Mouse (Mus musculus) neural tube, embryonic 14.5 days (tissue): Measurements from ENCODE around the gene Baiap2. TPM values are rescaled to one million over a fixed set of nuclear protein-coding genes. Genes with fewer than 3 reads are reported as not detected.

ENCODE experiments used
- ATAC-seq: fragments of 200-750 bp; cut with Nextera tagmentation; 2 replicates; pipeline ENCODE4 v1.8.0; 2017; ENCODE audit warnings: low read depth, mild to moderate bottlenecking, moderate TSS enrichment, moderate library complexity
- H3K27ac ChIP-seq: fragments of 300-500 bp; sonication (generic); 2 replicates; pipeline ENCODE4 v1.5.1; 2014; ENCODE audit warnings: low read depth, mild to moderate bottlenecking, control low read depth, low read length, moderate library complexity, mixed read lengths
- H3K27me3 ChIP-seq: fragments of 300-500 bp; sonication (generic); 2 replicates; pipeline ENCODE4 v1.6.1; 2014; ENCODE audit warnings: low read length; ENCODE audit not compliant: control insufficient read depth, insufficient read depth
- H3K36me3 ChIP-seq: fragments of 300-500 bp; sonication (generic); 2 replicates; pipeline ENCODE4 v1.6.1; 2014; ENCODE audit warnings: low read length, mixed read lengths; ENCODE audit not compliant: control insufficient read depth, insufficient read depth
- H3K4me1 ChIP-seq: fragments of 300-500 bp; sonication (generic); 2 replicates; pipeline ENCODE4 v1.6.1; 2014; ENCODE audit warnings: low read length; ENCODE audit not compliant: control insufficient read depth, insufficient read depth
- H3K4me2 ChIP-seq: fragments of 300-500 bp; sonication (generic); 2 replicates; pipeline ENCODE4 v1.6.1; 2014; ENCODE audit warnings: mild to moderate bottlenecking, low read depth, low read length, control low read depth
- H3K4me3 ChIP-seq: fragments of 300-500 bp; sonication (generic); 2 replicates; pipeline ENCODE4 v1.5.1; 2014; ENCODE audit warnings: low read depth, low read length, control low read depth, mixed read lengths
- H3K9ac ChIP-seq: fragments of 300-500 bp; sonication (generic); replicated peaks from 2 replicates; pipeline ENCODE4 v1.6.1; 2014; ENCODE audit warnings: low read depth, mild to moderate bottlenecking, control low read depth, low read length, mixed read lengths
- H3K9me3 ChIP-seq: fragments of 300-500 bp; sonication (generic); 2 replicates; pipeline ENCODE4 v1.6.1; 2016; ENCODE audit warnings: low read length; ENCODE audit not compliant: control insufficient read depth
- WGBS: fragments of 180-500 bp; shearing (Covaris S2); extraction: QIAGEN DNeasy Blood & Tissue Kit; methylation state at CpG from one replicate; pipeline ENCODE4 v1.1.7; 2014; 5-methylcytosine and 5-hydroxymethylcytosine counted together
- polyA plus RNA-seq: library from polyadenylated mRNA; unstranded; fragments of >200 nt; fragmentation: Nextera tagmentation; extraction: Ambion mirVana; gene quantifications from 2 replicates; pipeline ENCODE4 v1.2.1, GENCODE M21; 2014

Gene Baiap2
- polyA plus RNA-seq, 1 experiment from 2014 or later, result 13.7 TPM

GRCm38 (mm10) chr11:119948803-119949202, 6.2 kb downstream of the Baiap2 start:
- no peaks in the 10 kb centered on the region for H3K27me3 ChIP-seq
- peaks cover 2% of the 10 kb centered on the region; the same call in 1 of the 2 replicates for H3K4me1 ChIP-seq
- no peak overlapping the region for H3K4me2 ChIP-seq
- no peak overlapping the region for H3K9ac ChIP-seq
- no peaks in the 10 kb centered on the region for H3K36me3 ChIP-seq
- H3K27ac ChIP-seq, result no peak overlapping the region
- WGBS, result 87% methylated on average over 2 of the region's 2 CpGs
- H3K4me3 ChIP-seq, result no peak overlapping the region
- ATAC-seq, result no peak
- H3K9me3 ChIP-seq, result no peaks in the 10 kb centered on the region

GRCm38 (mm10) chr11:119950535-119950934, 8.0 kb downstream of the Baiap2 start:
- no peaks in the 10 kb centered on the region for H3K9me3 ChIP-seq
- no peaks in the 10 kb centered on the region for H3K4me1 ChIP-seq
- no peaks in the 10 kb centered on the region for H3K27me3 ChIP-seq
- H3K4me2 ChIP-seq, result no peak overlapping the region
- no peak overlapping the region for H3K27ac ChIP-seq
- H3K9ac ChIP-seq, result no peak overlapping the region
- no peak overlapping the region for H3K4me3 ChIP-seq
- 90% methylated on average over 3 of the region's 3 CpGs for WGBS
- no peaks in the 10 kb centered on the region for H3K36me3 ChIP-seq
- no peak for ATAC-seq

- Histone ChIP-seq H3K36me3 (no peaks in the 10 kb centered on the region), H3K27me3 (no peaks in the 10 kb centered on the region), H3K9ac (no peak overlapping the region), H3K4me1 (no peaks in the 10 kb centered on the region), H3K4me3 (no peak overlapping the region), H3K9me3 (no peaks in the 10 kb centered on the region), H3K27ac (no peak overlapping the region), H3K4me2 (no peak overlapping the region)
- WGBS, result 88% methylated on average over 6 of the region's 6 CpGs
- no peak for ATAC-seq
These were observed 8.8 kb downstream of the Baiap2 start for GRCm38 (mm10) chr11:119951326-119951725.

- Histone ChIP-seq H3K4me1 (no peaks in the 10 kb centered on the region), H3K36me3 (no peaks in the 10 kb centered on the region), H3K9ac (no peak overlapping the region), H3K9me3 (no peaks in the 10 kb centered on the region), H3K27me3 (no peaks in the 10 kb centered on the region), H3K27ac (no peak overlapping the region), H3K4me2 (no peak overlapping the region), H3K4me3 (no peak overlapping the region)
- no peak for ATAC-seq
- WGBS, result 67% methylated on average over 5 of the region's 5 CpGs
These were observed 10.1 kb downstream of the Baiap2 start for GRCm38 (mm10) chr11:119952429-119953224.

GRCm38 (mm10) chr11:119954233-119954632, 11.7 kb downstream of the Baiap2 start:
- no peaks in the 10 kb centered on the region for H3K36me3 ChIP-seq
- H3K4me2 ChIP-seq, result no peak overlapping the region
- no peak overlapping the region for H3K4me3 ChIP-seq
- 82% methylated on average over 4 of the region's 4 CpGs for WGBS
- H3K27me3 ChIP-seq, result no peaks in the 10 kb centered on the region
- ATAC-seq, result no peak
- H3K9ac ChIP-seq, result no peak overlapping the region
- no peaks in the 10 kb centered on the region for H3K9me3 ChIP-seq
- no peak overlapping the region for H3K27ac ChIP-seq
- H3K4me1 ChIP-seq, result no peaks in the 10 kb centered on the region

GRCm38 (mm10) chr11:119954749-119955337, 12.3 kb downstream of the Baiap2 start:
- ATAC-seq, result no peak
- no peak overlapping the region for H3K4me3 ChIP-seq
- H3K27ac ChIP-seq, result no peak overlapping the region
- no peak overlapping the region for H3K4me2 ChIP-seq
- no peak overlapping the region for H3K9ac ChIP-seq
- no peaks in the 10 kb centered on the region for H3K36me3 ChIP-seq
- no peaks in the 10 kb centered on the region for H3K27me3 ChIP-seq
- 87% methylated on average over 2 of the region's 2 CpGs for WGBS
- H3K9me3 ChIP-seq, result no peaks in the 10 kb centered on the region
- no peaks in the 10 kb centered on the region for H3K4me1 ChIP-seq

- Histone ChIP-seq H3K4me3 (no peak overlapping the region), H3K27ac (no peak overlapping the region), H3K9ac (no peak overlapping the region), H3K4me2 (no peak overlapping the region), H3K36me3 (no peaks in the 10 kb centered on the region), H3K27me3 (no peaks in the 10 kb centered on the region), H3K9me3 (no peaks in the 10 kb centered on the region), H3K4me1 (no peaks in the 10 kb centered on the region)
- ATAC-seq, result no peak
- WGBS, result 69% methylated on average over 3 of the region's 3 CpGs
These were observed 12.9 kb downstream of the Baiap2 start for GRCm38 (mm10) chr11:119955432-119955831.

- H3K27me3 ChIP-seq, result no peaks in the 10 kb centered on the region
- no peak for ATAC-seq
- no peaks in the 10 kb centered on the region for H3K36me3 ChIP-seq
- H3K4me3 ChIP-seq, result no peak overlapping the region
- no peaks in the 10 kb centered on the region for H3K4me1 ChIP-seq
- WGBS, result 88% methylated on average over 13 of the region's 13 CpGs
- H3K9me3 ChIP-seq, result no peaks in the 10 kb centered on the region
- no peak overlapping the region for H3K9ac ChIP-seq
- H3K4me2 ChIP-seq, result no peak overlapping the region
- H3K27ac ChIP-seq, result no peak overlapping the region
These were observed 14.0 kb downstream of the Baiap2 start for GRCm38 (mm10) chr11:119956590-119956989.

GRCm38 (mm10) chr11:119958856-119959255, 16.3 kb downstream of the Baiap2 start:
- Histone ChIP-seq H3K4me3 (no peak overlapping the region), H3K27me3 (no peaks in the 10 kb centered on the region), H3K9ac (no peak overlapping the region), H3K9me3 (no peaks in the 10 kb centered on the region), H3K4me2 (no peak overlapping the region), H3K4me1 (no peaks in the 10 kb centered on the region), H3K36me3 (no peaks in the 10 kb centered on the region), H3K27ac (no peak overlapping the region)
- ATAC-seq, result no peak
- 82% methylated on average over 7 of the region's 7 CpGs for WGBS
